Mouse (Mus musculus) olfactory bulb, adult 2 months (tissue): ENCODE measurements around the gene Sec24c. TPM values are rescaled to one million over a fixed set of nuclear protein-coding genes. Genes with fewer than 3 reads are reported as not detected.
A peak's percentile ranks its signal among the peaks of the same experiment; 100 is the strongest.
"Not testable (repeated sequence)": the region's sequence is repeated elsewhere in the genome, so short reads cannot be mapped to it uniquely, and the experiment has no call there.

Experiments
- H3K27ac ChIP-seq: fragments of 200-500 bp; 2 replicates; pipeline ENCODE4 v1.5.1; 2012; ENCODE audit warnings: low read depth, low read length; ENCODE audit not compliant: insufficient read depth
- H3K4me1 ChIP-seq: fragments of 200-500 bp; 2 replicates; pipeline ENCODE4 v1.6.1; 2012; ENCODE audit warnings: low read length; ENCODE audit not compliant: control insufficient read depth, insufficient read depth
- H3K4me3 ChIP-seq: fragments of 200-500 bp; 2 replicates; pipeline ENCODE4 v1.5.1; 2012; ENCODE audit warnings: mild to moderate bottlenecking, low read depth, low read length, moderate library complexity; ENCODE audit not compliant: insufficient read depth
- CTCF ChIP-seq: fragments of 200-500 bp; IDR thresholded peaks from 2 replicates; pipeline ENCODE4 v1.5.1; 2012; ENCODE audit warnings: low read depth, mild to moderate bottlenecking, low read length, moderate library complexity; ENCODE audit not compliant: insufficient read depth
- POLR2A ChIP-seq: fragments of 200-500 bp; IDR thresholded peaks from 2 replicates; pipeline ENCODE4 v1.6.1; 2012; ENCODE audit warnings: mild to moderate bottlenecking, low read depth, low read length, moderate library complexity; ENCODE audit not compliant: insufficient read depth
- WGBS: fragments of 180-500 bp; shearing (Covaris S2); methylation state at CpG from one replicate; pipeline ENCODE4 v1.1.7; 2018; 5-methylcytosine and 5-hydroxymethylcytosine counted together
- polyA plus RNA-seq: library from polyadenylated mRNA; stranded (reverse); fragments of >200 nt; gene quantifications from 2 replicates; pipeline ENCODE4 v1.2.4, GENCODE M21; 2012; ENCODE audit warnings: low replicate concordance; ENCODE audit not compliant: missing spikeins, insufficient read depth, insufficient read length

Sec24c gene
- 190 and 558 TPM in 2 replicates for polyA plus RNA-seq

DNA sequence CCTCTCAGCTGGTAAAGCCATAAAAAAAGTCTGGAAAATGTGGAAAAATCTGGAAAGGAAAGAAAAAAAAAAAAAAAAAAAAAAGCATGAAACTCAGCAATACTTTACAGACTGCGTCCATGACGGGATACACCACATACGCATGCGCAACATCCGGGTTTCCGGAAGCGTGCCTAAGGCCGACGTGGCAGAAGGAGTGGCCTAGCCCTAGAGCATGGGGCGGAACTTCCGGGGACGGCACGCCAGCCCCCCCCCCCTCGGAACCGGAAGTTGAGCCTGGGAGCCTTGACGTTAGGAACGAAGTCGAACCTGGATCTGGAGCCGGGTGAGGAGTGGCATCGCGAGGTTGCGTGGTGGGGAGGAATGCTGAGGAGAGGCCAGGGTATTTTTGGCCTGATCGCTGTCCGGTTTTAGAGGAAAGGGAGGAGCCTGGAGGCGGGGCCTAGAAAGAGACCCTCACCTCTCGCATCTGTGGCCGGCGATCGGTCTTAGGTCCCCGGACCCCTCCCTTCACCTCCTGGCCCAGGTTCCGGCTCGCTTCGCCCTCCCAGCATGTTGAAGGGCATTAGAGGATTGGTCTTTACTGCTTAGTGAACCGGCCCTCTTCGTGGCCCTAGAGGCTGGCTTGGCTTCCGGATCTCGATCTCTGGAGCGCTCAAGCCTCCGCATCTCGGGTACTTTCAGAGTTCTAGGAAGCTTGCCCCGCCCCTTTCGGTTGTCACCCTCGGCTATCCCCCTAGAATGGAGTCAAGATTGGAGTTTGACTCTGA lies at the start of gene Sec24c:
TSS of gene Sec24c (plus strand) at position 245 of the 770 bp plus-strand sequence.
- WGBS, result under 1% methylated on average over 43 of the region's 43 CpGs
- Histone ChIP-seq H3K27ac (peak within 1 kb of the TSS; percentile 79), H3K4me1 (no peaks in the 10 kb centered on the region), H3K4me3 (peak within 1 kb of the TSS; percentile 84)
- peak; percentile 72; the same call in 1 of the 2 replicates for TF ChIP-seq POLR2A
- no peak for TF ChIP-seq CTCF

DNA sequence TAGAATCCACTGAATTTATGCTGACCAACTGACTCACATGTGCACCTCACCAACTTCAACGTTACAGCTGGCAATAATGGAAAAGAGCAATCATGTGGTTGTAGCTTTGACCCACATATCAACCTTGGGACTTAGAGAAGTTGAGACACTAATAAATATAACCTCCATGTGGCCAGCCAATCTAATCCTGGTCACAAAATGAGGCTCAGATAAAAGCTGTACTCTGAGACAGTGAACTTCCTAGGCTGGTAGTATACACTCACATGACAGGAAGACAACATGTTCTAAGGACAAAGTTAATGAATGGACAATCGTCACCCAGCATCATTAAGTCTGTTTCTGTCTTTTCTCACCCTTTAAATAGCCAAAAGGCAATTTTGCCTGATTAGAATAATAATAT lies 47.7 kb upstream of the Sec24c start:
- no peak overlapping the region for H3K27ac ChIP-seq
- 52% methylated on average over 2 of the region's 2 CpGs for WGBS
- no peak for TF ChIP-seq POLR2A
- TF ChIP-seq CTCF, result no peak
- no peak overlapping the region for H3K4me3 ChIP-seq
- peaks cover 3% of the 10 kb centered on the region; the same call in 1 of the 2 replicates for H3K4me1 ChIP-seq

DNA sequence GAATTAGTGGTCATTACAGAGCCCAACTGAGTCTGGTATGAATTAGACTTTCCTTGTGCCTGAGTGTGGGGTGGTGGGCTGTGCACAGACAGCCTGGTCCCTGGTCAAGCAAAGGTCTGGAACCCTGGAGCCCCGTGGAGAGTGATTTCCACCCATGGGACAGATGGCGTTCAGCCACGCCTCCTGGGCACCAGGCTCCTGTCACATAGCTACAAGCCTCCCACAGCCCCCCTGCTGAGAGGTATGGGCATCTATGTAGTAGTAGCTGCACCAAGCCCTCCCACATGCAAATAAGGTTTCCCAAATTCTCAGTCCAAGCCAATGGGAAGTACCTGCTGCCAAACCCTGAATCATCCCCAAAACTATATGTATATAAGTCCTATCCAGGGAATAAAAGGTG lies 47.1 kb upstream of the Sec24c start:
- WGBS, result 81% methylated on average over 3 of the region's 3 CpGs
- H3K4me1 ChIP-seq, result peaks cover 3% of the 10 kb centered on the region; the same call in 1 of the 2 replicates
- no peak overlapping the region for H3K4me3 ChIP-seq
- TF ChIP-seq POLR2A (no peak), CTCF (no peak)
- H3K27ac ChIP-seq, result no peak overlapping the region

DNA sequence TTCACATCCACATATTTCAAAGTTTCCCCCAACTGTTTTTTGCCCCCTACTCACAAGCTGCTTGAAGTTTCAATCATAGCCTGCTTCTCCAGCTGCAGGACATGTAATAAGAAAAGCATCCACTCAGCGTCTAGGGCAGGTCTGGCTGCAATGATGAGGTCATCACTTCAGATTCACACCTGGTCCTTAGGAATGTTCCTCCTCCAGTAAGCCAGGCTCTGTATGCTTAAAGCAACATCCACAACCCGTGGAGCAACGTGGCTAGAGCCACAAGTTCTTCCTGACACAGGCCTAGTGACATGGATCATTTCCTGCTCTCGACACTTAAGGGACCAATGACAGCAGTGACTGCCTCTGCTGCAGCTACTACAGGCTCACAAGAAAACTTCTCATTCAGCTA lies 42.9 kb upstream of the Sec24c start:
- WGBS, result 72% methylated on average over 4 of the region's 4 CpGs
- no peak overlapping the region for H3K4me3 ChIP-seq
- TF ChIP-seq CTCF (no peak), POLR2A (no peak)

DNA sequence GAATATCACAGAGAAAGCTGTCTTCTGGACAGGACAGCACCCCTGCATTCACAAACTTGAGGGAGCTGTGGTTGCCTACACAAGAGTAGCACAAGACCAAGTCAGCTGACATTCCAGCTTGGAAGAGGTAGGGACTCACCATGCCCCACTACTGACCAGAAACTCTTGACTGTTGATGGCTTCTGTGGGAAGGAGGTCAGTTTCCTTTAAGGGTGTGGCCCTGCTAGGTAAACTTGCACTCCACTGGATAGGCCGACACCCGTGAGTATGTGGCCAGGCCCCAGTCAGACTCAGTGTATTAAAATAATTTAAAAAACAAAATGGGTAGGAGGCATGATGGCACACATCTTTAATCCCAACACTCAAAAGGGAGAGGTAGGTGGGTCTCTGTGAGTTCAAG lies 38.6 kb upstream of the Sec24c start:
- no peak overlapping the region for H3K27ac ChIP-seq
- TF ChIP-seq POLR2A (no peak), CTCF (no peak)
- H3K4me3 ChIP-seq, result no peak overlapping the region
- peaks cover 2% of the 10 kb centered on the region; the same call in 1 of the 2 replicates for H3K4me1 ChIP-seq
- WGBS, result 92% methylated on average over 2 of the region's 2 CpGs

More for the DNA sequence above, 42.9 kb upstream of the Sec24c start:
- Histone ChIP-seq H3K27ac (no peak overlapping the region), H3K4me1 (peaks cover 3% of the 10 kb centered on the region; the same call in 1 of the 2 replicates)

DNA sequence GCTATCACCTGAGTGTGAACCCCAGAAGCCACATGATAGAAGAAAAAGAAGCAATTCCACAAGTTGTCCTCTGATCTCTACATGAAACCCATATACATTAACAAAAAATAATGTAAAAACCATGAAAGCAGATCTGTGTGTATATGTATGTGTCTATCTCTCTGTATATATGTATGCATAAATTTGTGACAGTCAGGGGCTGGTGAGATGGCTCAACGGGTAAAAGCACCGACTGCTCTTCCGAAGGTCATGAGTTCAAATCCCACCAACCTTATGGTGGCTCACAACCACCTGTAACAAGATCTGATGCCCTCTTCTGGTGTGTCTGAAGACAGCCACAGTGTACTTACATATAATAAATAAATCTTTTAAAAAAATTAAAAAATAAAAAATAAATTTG lies 37.1 kb upstream of the Sec24c start:
- H3K27ac ChIP-seq, H3K4me3 ChIP-seq, H3K4me1 ChIP-seq: not testable (repeated sequence)
- whole genome bisulfite sequencing, result 97% methylated on average over 3 of the region's 3 CpGs

DNA sequence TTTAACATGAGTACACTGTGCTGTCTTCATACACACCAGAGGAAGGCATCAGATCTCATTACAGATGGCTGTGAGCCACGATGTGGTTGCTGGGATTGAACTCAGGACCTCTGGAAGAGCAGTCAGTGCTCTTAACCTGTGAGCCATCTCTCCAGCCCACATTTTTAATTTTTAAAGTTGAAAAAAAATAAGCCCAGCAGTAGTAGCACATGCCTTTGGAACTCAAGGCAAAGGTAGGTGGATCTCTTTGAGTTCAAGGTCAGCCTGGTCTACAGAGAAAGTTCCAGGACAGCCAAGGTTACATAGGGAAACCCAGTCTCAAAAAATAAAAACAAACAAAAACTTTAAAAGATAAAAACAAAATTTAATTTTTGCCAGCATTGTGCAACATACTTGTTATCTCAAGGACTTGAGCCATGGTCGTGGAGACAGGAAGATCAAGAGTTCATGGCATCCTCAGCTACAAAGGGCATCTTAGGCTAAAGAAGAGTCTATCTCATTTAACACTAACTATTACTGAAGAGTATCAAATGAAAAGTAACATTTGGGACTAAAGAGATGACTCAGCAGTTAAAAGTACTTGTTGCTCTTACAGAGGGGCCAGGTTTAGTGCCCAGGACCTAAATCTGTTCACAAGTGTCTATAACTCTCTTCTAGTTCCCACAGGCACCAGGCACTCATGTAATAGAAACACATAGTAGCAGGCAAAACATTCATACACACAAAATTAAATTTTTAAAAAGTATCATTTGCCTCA lies 36.1 kb upstream of the Sec24c start:
- peaks cover 2% of the 10 kb centered on the region; the same call in 1 of the 2 replicates for H3K4me1 ChIP-seq
- H3K27ac ChIP-seq, result no peak overlapping the region
- no peak overlapping the region for H3K4me3 ChIP-seq
- 97% methylated on average over 2 of the region's 2 CpGs for WGBS
- TF ChIP-seq POLR2A (no peak), CTCF (no peak)

DNA sequence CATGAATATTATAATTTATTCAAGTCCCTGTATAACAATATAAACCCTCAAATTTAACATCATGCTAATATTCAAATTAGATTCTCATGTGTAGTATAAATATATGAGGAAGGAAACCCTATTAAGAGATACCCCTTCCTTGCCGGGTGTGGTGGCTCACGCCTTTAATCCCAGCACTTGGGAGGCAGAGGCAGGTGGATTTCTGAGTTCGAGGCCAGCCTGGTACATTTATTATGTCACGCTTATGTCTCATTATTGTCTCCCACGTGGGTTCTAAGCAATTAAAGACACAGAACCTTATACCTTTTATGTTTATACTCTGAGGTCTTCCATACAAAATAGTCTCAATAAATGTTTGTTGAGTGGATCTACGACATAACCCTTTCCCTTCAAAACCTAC lies 35.4 kb upstream of the Sec24c start:
- Histone ChIP-seq H3K4me1 (peaks cover 2% of the 10 kb centered on the region; the same call in 1 of the 2 replicates), H3K27ac (no peak overlapping the region), H3K4me3 (no peak overlapping the region)
- no peak for TF ChIP-seq CTCF
- no peak for TF ChIP-seq POLR2A
- 89% methylated on average over 6 of the region's 6 CpGs for WGBS
